Mouse (Mus musculus): Measurements from ENCODE around the gene Baz2a. TPM values are rescaled to one million over a fixed set of nuclear protein-coding genes. Genes with fewer than 3 reads are reported as not detected.

The Baz2a gene
- total and polyA plus RNA-seq, 3 experiments: 5.4 to 34.0 (median 12.8) TPM

DNA sequence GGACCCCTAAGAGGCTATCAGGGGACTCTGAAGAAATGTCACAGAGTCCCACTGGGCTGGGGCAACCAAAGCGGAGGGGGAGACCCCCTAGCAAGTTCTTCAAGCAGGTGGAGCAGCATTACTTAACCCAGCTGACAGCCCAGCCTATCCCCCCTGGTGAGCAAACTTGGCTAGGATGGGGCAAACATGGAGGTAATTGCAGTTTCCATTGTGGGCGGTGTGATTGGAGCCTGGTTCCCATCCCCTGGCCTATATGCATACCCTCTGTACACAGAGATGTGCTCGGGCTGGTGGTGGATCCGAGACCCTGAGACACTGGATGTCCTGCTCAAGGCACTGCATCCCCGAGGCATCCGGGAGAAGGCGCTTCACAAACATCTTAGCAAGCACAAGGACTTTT, 32.5 kb downstream of the Baz2a start:
- Histone ChIP-seq H3K27me3 (replicated peaks) (no peaks in the 10 kb centered on the region), H3K79me2 (replicated peaks; ENCODE audit: control insufficient read depth, extremely low read depth, insufficient read depth, poor library complexity, severe bottlenecking) (no peaks in the 10 kb centered on the region), H3K4me1 (ENCODE audit: control insufficient read depth in 1 of 2, insufficient read depth in 2 of 2) (peaks cover 0 to 10% of the 10 kb centered on the region in 2 experiments; a peak in 2 of 4 replicates), H3K9ac (ENCODE audit: insufficient read depth, low read depth) (no peak overlapping the region), H3K27ac (ENCODE audit: insufficient read depth, low read depth) (no peak overlapping the region), H3K4me2 (ENCODE audit: insufficient read depth, low read depth, poor library complexity, severe bottlenecking) (no peak overlapping the region), H3K36me3 (replicated peaks in 1 of 2; ENCODE audit: control insufficient read depth in 1 of 2, insufficient read depth in 1 of 2, low read length in 1 of 2) (peaks cover 87 to 96% of the 10 kb centered on the region in 2 experiments), H3K4me3 (replicated peaks in 1 of 3; ENCODE audit: low read depth in 2 of 3, low read length in 2 of 3, poor library complexity in 1 of 3) (no peak overlapping the region), H3K9me3 (replicated peaks; ENCODE audit: low read length) (no peaks in the 10 kb centered on the region)
- in situ Hi-C loops (cut with MboI; ENCODE audit: low pct_ligation_motif_present, low pct_unique_long_range_greater_than_20kb, low sequenced_read_pairs) (no loop called here), dilution Hi-C loops (cut with MboI; ENCODE audit: extremely low pct_ligation_motif_present, extremely low pct_unique_long_range_greater_than_20kb, low sequenced_read_pairs) (no loop called here)
- DNase-seq (ENCODE audit: extremely low read depth): no peak
- TF ChIP-seq JUN (IDR thresholded peaks at IDR 0.05; ENCODE audit: insufficient read depth, low read depth, low read length) (no peak), RCOR1 (conservative IDR thresholded peaks at IDR 0.05; ENCODE audit: low read depth, low read length) (no peak), E2F4 (IDR thresholded peaks at IDR 0.05; ENCODE audit: insufficient replicate concordance, low read depth, low read length) (no peak), USF1 (IDR thresholded peaks at IDR 0.05; ENCODE audit: low read depth, low read length) (no peak), BHLHE40 (IDR thresholded peaks at IDR 0.05; ENCODE audit: low read depth, low read length) (no peak), MAZ (IDR thresholded peaks at IDR 0.05; ENCODE audit: low read depth, low read length) (no peak), SMC3 (IDR thresholded peaks at IDR 0.05; ENCODE audit: low read depth, low read length) (no peak), NRF1 (IDR thresholded peaks at IDR 0.05; ENCODE audit: low read depth, low read length) (no peak), CHD2 (IDR thresholded peaks at IDR 0.05; ENCODE audit: low read length) (no peak), ZC3H11A (IDR thresholded peaks at IDR 0.05; ENCODE audit: low read depth, low read length) (no peak), MYC (IDR thresholded peaks at IDR 0.05; ENCODE audit: low read depth, low read length) (no peak), MAFK (IDR thresholded peaks at IDR 0.05; ENCODE audit: insufficient replicate concordance, low read length) (no peak), ZKSCAN1 (IDR thresholded peaks at IDR 0.05; ENCODE audit: borderline replicate concordance, low read depth, low read length) (no peak), TBP (conservative IDR thresholded peaks at IDR 0.05; ENCODE audit: low read depth, low read length) (no peak), ETS1 (conservative IDR thresholded peaks at IDR 0.05; ENCODE audit: low read depth, low read length) (no peak), MXI1 (IDR thresholded peaks at IDR 0.05; ENCODE audit: low read depth, low read length) (no peak), SIN3A (IDR thresholded peaks at IDR 0.05; ENCODE audit: low read length) (no peak), EP300 (IDR thresholded peaks at IDR 0.05; ENCODE audit: low read length) (no peak)

DNA sequence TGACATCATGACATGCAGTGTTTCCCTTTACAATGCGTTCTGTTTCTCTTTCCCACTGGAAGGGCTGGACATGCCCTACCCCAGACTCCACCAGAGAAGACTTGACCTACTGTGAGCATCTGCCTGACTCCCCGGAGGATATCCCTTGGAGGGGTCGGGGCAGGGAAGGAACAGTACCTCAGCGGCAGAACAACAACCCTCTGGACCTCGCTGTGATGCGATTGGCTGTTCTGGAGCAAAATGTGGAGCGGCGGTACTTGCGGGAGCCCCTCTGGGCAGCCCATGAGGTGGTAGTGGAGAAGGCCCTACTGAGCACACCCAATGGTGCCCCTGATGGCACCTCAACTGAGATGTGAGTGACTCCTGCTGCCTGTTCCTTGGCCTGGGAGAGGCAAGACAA, 33.5 kb downstream of the Baz2a start:
- Histone ChIP-seq H3K36me3 (replicated peaks in 1 of 2; ENCODE audit: control insufficient read depth in 1 of 2, insufficient read depth in 1 of 2, low read length in 1 of 2) (peaks cover 85 to 93% of the 10 kb centered on the region in 2 experiments), H3K27ac (ENCODE audit: insufficient read depth, low read depth) (no peak overlapping the region), H3K4me3 (replicated peaks in 1 of 3; ENCODE audit: low read depth in 2 of 3, low read length in 2 of 3, poor library complexity in 1 of 3) (no peak overlapping the region), H3K4me2 (ENCODE audit: insufficient read depth, low read depth, poor library complexity, severe bottlenecking) (no peak overlapping the region), H3K79me2 (replicated peaks; ENCODE audit: control insufficient read depth, extremely low read depth, insufficient read depth, poor library complexity, severe bottlenecking) (no peaks in the 10 kb centered on the region), H3K27me3 (replicated peaks) (no peaks in the 10 kb centered on the region), H3K9ac (ENCODE audit: insufficient read depth, low read depth) (no peak overlapping the region), H3K4me1 (ENCODE audit: control insufficient read depth in 1 of 2, insufficient read depth in 2 of 2) (peaks cover 0 to 3% of the 10 kb centered on the region in 2 experiments; a peak in 2 of 4 replicates), H3K9me3 (replicated peaks; ENCODE audit: low read length) (no peaks in the 10 kb centered on the region)
- in situ Hi-C loops (cut with MboI; ENCODE audit: low pct_ligation_motif_present, low pct_unique_long_range_greater_than_20kb, low sequenced_read_pairs): no loop called here
- dilution Hi-C loops (cut with MboI; ENCODE audit: extremely low pct_ligation_motif_present, extremely low pct_unique_long_range_greater_than_20kb, low sequenced_read_pairs): no loop called here
- no peak for TF ChIP-seq MEF2A (IDR thresholded peaks at IDR 0.05; ENCODE audit: borderline replicate concordance, low read depth, low read length)
- DNase-seq (ENCODE audit: extremely low read depth): no peak

Data from CH12.LX (cell line).